Mouse (Mus musculus) heart, embryonic 15.5 days (tissue): ENCODE data around the gene Thsd4. TPM values are rescaled to one million over a fixed set of nuclear protein-coding genes. Genes with fewer than 3 reads are reported as not detected.
"Not testable (repeated sequence)": the region's sequence is repeated elsewhere in the genome, so short reads cannot be mapped to it uniquely, and the experiment has no call there.

Experiments used
- ATAC-seq: fragments of 200-750 bp; cut with Nextera tagmentation; replicated peaks from 2 replicates; pipeline ENCODE4 v1.8.0; 2017; ENCODE audit warnings: low read depth, moderate TSS enrichment; ENCODE audit not compliant: insufficient number of reproducible peaks, insufficient read depth, low FRiP score
- H3K27ac ChIP-seq: fragments of 300-500 bp; sonication (generic); 2 replicates; pipeline ENCODE4 v1.5.1; 2015; ENCODE audit warnings: mild to moderate bottlenecking, inconsistent platforms
- H3K27me3 ChIP-seq: fragments of 300-500 bp; sonication (generic); 2 replicates; pipeline ENCODE4 v1.6.1; 2015; ENCODE audit warnings: inconsistent platforms
- H3K36me3 ChIP-seq: fragments of 300-500 bp; sonication (generic); 2 replicates; pipeline ENCODE4 v1.6.1; 2015; ENCODE audit warnings: mild to moderate bottlenecking, inconsistent platforms
- H3K4me1 ChIP-seq: fragments of 300-500 bp; sonication (generic); replicated peaks from 2 replicates; pipeline ENCODE4 v1.6.1; 2015; ENCODE audit warnings: inconsistent platforms
- H3K4me2 ChIP-seq: fragments of 300-500 bp; sonication (generic); 2 replicates; pipeline ENCODE4 v1.6.1; 2015; ENCODE audit warnings: inconsistent platforms, mild to moderate bottlenecking, moderate library complexity
- H3K4me3 ChIP-seq: fragments of 300-500 bp; sonication (generic); 2 replicates; pipeline ENCODE4 v1.5.1; 2015; ENCODE audit warnings: mild to moderate bottlenecking, inconsistent platforms
- H3K9ac ChIP-seq: fragments of 300-500 bp; sonication (generic); 2 replicates; pipeline ENCODE4 v1.6.1; 2015; ENCODE audit warnings: mild to moderate bottlenecking, inconsistent platforms
- H3K9me3 ChIP-seq: fragments of 300-500 bp; sonication (generic); replicated peaks from 2 replicates; pipeline ENCODE4 v1.6.1; 2016; ENCODE audit warnings: inconsistent platforms
- WGBS: fragments of 180-500 bp; shearing (Covaris S2); methylation state at CpG from one replicate; pipeline ENCODE4 v1.1.7; 2015; ENCODE audit warnings: mixed read lengths; 5-methylcytosine and 5-hydroxymethylcytosine counted together
- polyA plus RNA-seq: library from polyadenylated mRNA; unstranded; fragments of >200 nt; fragmentation: Nextera tagmentation; extraction: Ambion mirVana; gene quantifications from 2 replicates; pipeline ENCODE4 v1.2.1, GENCODE M21; 2015

Thsd4 gene
- polyA plus RNA-seq, 1 experiment from 2014 or later, result 7.5 TPM

- not testable (repeated sequence) for H3K27ac ChIP-seq, H3K4me3 ChIP-seq, H3K9ac ChIP-seq, H3K36me3 ChIP-seq, ATAC-seq, H3K4me2 ChIP-seq, H3K27me3 ChIP-seq, H3K4me1 ChIP-seq, H3K9me3 ChIP-seq
- WGBS, result 72% methylated on average over 8 of the region's 8 CpGs
These were observed 586.0 kb downstream of the Thsd4 start for GRCm38 (mm10) chr9:59935866-59936265.

- no peak overlapping the region for H3K9ac ChIP-seq
- H3K27ac ChIP-seq, result no peak overlapping the region
- H3K4me1 ChIP-seq, result no peaks in the 10 kb centered on the region
- H3K4me2 ChIP-seq, result no peak overlapping the region
- H3K4me3 ChIP-seq, result no peak overlapping the region
- H3K27me3 ChIP-seq, result no peaks in the 10 kb centered on the region
- no peaks in the 10 kb centered on the region for H3K9me3 ChIP-seq
- 65% methylated on average over 3 of the region's 3 CpGs for WGBS
- 0 out of 2 replicates have a peak, but pooled peaks cover 3% of the 10 kb centered on the region for H3K36me3 ChIP-seq
- ATAC-seq, result no peak
These were observed 591.6 kb downstream of the Thsd4 start for GRCm38 (mm10) chr9:59930248-59930647.

Other genes starting within 250 kb of the Thsd4 start
- gene Lrrc49, start 166.1 kb upstream of the Thsd4 start, polyA plus RNA-seq, result 9.4 and 10.1 TPM in 2 replicates
- gene Larp6, start 190.9 kb upstream of the Thsd4 start, polyA plus RNA-seq, result 0.79 and 1.3 TPM in 2 replicates